Mouse (Mus musculus) bone marrow macrophage, adult 2 months (primary cell): Measurements from ENCODE around the gene Slc25a33. TPM values are rescaled to one million over a fixed set of nuclear protein-coding genes. Genes with fewer than 3 reads are reported as not detected.

Source experiments
- H3K27ac ChIP-seq: 2 replicates; pipeline ENCODE4 v1.5.1; 2012; ENCODE audit warnings: low read depth, low read length; ENCODE audit not compliant: insufficient read depth
- H3K4me1 ChIP-seq: 2 replicates; pipeline ENCODE4 v1.6.1; 2012; ENCODE audit warnings: low read length; ENCODE audit not compliant: control insufficient read depth, insufficient read depth
- H3K4me3 ChIP-seq: 2 replicates; pipeline ENCODE4 v1.5.1; 2012; ENCODE audit warnings: mild to moderate bottlenecking, low read length, moderate library complexity; ENCODE audit not compliant: insufficient read depth
- CTCF ChIP-seq: IDR thresholded peaks from 2 replicates; pipeline ENCODE4 v1.5.1; 2012; ENCODE audit warnings: low read depth, mild to moderate bottlenecking, low read length, moderate library complexity
- POLR2A ChIP-seq: IDR thresholded peaks from 2 replicates; pipeline ENCODE4 v1.6.1; 2012; ENCODE audit warnings: mild to moderate bottlenecking, low read depth, low read length, borderline replicate concordance
- polyA plus RNA-seq: library from polyadenylated mRNA; stranded (reverse); fragments of >200 nt; gene quantifications from 2 replicates; pipeline ENCODE4 v1.2.4, GENCODE M21; 2012; ENCODE audit not compliant: missing spikeins, insufficient read depth, insufficient read length

Gene Slc25a33
- polyA plus RNA-seq, 1 experiment: 3.1 TPM

DNA sequence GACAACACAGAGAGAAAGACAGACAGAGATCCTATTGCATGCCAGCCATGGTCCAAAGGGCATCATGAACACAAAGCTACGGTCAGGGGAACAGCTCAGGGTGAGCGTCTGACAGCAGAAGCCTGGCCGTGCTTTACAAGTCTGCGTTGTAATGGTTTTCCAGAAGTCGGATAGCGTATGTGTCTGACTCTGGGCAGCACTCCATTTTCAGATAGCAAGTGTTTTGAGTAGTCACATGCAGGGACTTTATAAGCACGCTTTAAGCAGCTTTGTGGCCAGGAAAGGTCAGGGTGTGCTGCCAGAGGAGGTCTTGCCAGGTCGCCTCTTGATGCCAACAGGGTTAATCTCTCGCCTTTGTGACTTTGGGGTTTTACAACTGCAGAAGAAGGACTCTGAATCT lies 10.3 kb upstream of the Slc25a33 start:
- no peak for TF ChIP-seq CTCF
- TF ChIP-seq POLR2A: no peak
- H3K27ac ChIP-seq: no peak overlapping the region
- no peak overlapping the region for H3K4me3 ChIP-seq
- H3K4me1 ChIP-seq: peaks cover 35% of the 10 kb centered on the region

DNA sequence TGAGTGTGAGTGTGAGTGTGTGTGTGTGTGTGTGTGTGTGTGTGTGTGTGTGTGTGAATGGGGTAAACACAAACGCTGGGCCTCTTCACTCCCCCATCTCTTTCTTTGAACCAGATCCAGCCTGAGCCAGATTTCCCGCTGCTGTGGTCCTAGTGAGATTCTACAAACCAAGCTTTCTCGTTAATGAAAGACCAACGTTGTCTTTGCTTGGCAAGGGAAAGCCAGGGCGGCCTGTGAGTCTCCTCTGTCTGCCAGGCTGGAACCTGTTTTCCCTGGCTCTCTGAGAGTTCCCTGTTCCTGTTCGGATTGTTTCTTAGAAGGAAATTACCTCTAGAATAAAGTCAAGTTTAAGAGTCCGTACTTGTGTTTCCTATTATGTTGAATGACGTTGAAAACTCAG lies 8.9 kb upstream of the Slc25a33 start:
- H3K4me1 ChIP-seq: peaks cover 43% of the 10 kb centered on the region
- no peak overlapping the region for H3K27ac ChIP-seq
- no peak overlapping the region for H3K4me3 ChIP-seq
- TF ChIP-seq POLR2A (no peak), CTCF (no peak)

DNA sequence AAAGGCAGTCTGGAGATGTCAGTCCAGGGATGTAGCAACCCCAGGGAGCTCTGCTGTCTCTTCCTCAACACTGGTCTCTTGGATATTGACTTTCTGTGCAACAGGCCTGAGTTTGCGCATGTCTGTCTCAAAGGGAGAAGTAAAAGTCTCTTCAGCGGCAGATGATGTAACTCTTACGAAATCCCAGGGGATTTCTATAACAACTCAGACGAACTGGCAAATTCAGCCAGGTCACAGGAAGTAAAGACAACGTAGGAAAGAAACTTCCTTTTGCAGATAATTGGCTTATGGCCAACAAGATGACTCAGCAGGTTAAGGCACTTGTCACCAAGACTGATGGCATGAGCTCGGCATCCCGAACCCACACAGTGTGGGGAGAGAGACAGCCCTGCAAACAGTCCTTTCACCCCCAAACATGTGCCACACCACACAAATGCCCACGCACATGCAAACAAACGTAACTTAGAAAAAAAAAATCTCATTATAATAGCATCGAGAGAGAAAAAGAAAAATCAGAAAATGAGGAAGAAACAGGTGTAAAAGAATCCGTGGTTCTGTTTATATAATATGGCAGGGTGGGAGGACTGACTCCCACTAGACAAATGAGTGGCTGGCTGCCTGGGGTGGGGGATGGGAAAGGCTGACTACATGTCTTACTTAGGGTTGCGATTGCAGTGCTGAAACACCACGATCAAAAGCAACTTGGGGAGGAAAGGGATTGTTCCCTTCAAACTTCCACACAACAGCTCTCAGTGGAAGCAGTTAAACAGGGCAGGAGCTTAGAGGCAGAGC lies 6.7 kb upstream of the Slc25a33 start:
- TF ChIP-seq CTCF (no peak), POLR2A (no peak)
- H3K27ac ChIP-seq: peak overlapping the region; percentile 29
- H3K4me3 ChIP-seq: peak overlapping the region; percentile 31
- H3K4me1 ChIP-seq: peaks cover 53% of the 10 kb centered on the region

DNA sequence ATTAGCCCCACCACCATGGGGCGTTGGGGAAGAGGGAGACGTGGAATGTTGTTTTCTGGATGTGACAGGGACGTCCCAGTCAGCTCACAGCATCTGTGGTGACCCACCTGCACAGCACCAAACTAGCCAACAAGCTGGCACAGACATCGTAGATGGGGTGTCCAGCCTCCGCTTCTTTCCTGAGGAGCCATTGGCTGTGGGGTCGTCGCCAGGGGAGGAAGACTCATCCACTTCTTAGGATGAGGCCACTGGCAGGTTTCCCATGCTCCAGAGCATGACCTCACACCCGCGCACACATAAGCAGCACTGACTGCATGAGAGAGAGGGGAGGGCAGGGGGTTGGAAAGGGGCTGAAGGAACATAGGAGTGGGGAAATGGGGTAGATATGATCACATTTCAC lies 5.9 kb upstream of the Slc25a33 start:
- Histone ChIP-seq H3K4me3 (no peak overlapping the region), H3K4me1 (peaks cover 55% of the 10 kb centered on the region), H3K27ac (0 out of 2 replicates have a peak overlapping the region, but pooled peaks have one; percentile 29)
- TF ChIP-seq POLR2A (no peak), CTCF (0 out of 2 replicates have a peak, but pooled peaks have one; percentile 4)

DNA sequence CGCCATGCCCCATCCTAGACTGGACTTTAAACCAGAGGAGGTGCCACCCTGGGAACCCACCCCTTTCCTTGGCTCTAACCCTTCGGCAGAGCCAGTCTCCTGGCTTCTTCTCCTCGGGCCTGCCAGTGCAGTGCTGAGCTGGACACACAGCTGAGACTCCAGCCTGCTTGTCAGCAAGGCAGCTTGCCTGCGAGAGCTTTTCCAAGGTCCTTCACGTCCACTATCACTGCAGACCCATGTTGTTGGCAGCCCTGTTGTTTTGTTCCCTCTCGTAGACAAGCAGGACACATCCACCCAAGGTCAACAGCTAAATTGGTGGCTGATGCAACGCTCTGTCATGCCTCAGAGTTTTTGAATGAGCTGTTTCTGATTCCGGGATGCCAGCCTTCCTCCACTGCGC lies 3.0 kb upstream of the Slc25a33 start:
- H3K4me1 ChIP-seq: peaks cover 59% of the 10 kb centered on the region
- no peak overlapping the region for H3K4me3 ChIP-seq
- no peak for TF ChIP-seq CTCF
- no peak overlapping the region for H3K27ac ChIP-seq

DNA sequence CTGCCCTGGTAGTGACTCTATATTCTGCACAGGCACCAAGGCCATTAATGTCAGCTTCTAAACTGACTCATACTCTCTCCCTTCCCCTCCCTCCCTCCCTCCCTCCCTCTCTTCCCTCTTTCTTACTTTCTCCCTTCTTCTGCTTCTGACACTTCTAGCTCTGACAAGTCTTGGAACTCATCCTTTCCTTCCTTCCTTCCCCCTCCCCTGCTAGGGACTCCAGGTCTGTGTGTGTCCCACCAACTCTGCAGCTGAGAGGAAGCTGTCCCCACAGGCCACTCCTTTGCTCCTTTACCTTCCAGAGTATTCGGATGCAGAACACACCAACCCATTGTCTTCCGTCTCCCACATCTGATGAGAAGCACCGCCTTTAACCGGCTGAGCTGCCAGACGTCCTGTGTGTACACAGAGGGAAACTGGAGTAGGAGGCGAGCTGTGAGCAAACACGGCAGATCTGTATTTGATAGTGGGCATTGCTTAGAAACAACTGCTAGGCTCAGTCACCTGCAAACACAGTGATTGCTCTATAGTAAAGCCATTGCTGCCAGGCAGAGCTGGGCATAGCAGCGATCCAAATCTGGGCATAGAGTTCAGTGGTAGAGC lies 1.8 kb upstream of the Slc25a33 start:
- Histone ChIP-seq H3K27ac (no peak overlapping the region), H3K4me3 (no peak overlapping the region), H3K4me1 (peaks cover 46% of the 10 kb centered on the region)
- TF ChIP-seq POLR2A (no peak), CTCF (no peak)

DNA sequence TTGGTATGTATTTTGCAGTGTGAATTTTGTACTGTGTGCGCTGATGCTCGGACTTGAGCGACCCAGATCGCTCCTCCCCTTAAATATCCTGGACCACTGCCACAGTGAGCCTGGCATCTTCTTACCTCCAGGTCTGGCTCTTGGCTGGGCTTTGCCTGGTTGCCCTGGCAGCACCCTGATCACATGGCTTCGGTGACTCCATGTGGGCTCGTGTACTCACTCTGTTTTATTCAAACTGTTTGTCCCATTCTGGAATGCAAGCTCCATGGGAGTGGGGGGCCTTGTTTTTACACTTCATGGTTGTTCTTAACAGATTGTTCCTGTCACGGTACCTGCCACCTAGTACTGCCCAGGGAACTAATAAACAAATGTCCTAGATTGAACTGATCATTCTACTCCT lies 1.3 kb upstream of the Slc25a33 start:
- H3K27ac ChIP-seq: no peak overlapping the region
- H3K4me3 ChIP-seq: no peak overlapping the region
- no peak for TF ChIP-seq POLR2A
- TF ChIP-seq CTCF: no peak
- H3K4me1 ChIP-seq: peaks cover 44% of the 10 kb centered on the region

DNA sequence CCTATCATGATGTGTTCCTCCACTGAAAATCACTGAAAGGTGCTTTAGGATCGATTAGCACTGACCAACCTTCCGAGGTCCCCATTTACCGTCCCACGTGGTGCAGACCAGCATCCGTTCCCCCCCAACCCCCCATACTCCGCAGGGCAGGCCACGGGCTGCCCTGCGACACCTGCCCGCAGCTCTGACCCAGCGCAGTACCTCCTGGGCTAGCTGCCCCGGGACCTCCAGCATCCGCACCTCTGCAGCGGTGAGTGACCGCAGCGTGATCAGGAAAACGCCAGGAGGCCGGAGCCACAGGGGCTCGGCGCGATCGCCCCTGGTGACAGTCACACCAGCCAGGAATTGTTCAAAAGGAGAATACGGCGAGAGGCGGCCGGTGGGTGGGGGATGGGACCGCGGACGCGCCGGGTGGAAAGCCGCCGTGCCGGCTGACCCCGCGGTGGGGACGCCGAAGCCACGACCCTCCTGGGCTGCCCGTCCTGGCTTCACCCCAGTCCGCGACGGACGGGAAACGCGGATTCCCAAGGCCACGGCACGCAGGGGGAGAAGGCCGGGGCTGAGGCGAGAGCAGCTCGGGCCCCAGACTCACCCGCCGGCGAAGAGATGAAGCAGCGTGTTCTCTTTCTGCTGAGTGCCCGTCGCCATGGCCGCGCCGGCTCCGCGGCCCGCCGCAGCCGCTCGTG lies 526 bp downstream of the Slc25a33 start:
- Histone ChIP-seq H3K4me3 (peak overlapping the region; percentile 96), H3K27ac (no peak overlapping the region), H3K4me1 (peaks cover 28% of the 10 kb centered on the region)
- TF ChIP-seq POLR2A: no peak
- TF ChIP-seq CTCF: no peak

DNA sequence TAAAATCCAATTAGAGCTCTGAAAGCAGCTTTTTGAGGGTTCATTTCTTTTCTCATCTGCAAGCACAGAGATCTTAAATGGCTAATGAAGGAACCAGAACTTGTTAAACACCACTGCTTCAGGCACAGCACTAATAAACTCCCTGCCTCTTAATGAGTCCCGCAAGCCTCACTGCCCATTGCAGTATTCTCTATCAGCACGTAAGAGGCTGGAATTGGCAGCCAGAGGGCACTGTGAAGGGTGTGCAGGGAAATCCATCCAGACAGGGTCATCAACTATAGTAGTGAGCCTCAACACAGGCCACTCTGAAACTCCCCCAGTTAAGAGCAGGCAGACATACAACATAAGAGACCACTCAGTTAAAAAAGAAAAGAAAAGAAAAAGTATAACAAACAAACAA lies 1.7 kb downstream of the Slc25a33 start:
- H3K4me1 ChIP-seq: peaks cover 25% of the 10 kb centered on the region
- TF ChIP-seq POLR2A: no peak
- TF ChIP-seq CTCF: no peak
- H3K27ac ChIP-seq: no peak overlapping the region
- H3K4me3 ChIP-seq: no peak overlapping the region

DNA sequence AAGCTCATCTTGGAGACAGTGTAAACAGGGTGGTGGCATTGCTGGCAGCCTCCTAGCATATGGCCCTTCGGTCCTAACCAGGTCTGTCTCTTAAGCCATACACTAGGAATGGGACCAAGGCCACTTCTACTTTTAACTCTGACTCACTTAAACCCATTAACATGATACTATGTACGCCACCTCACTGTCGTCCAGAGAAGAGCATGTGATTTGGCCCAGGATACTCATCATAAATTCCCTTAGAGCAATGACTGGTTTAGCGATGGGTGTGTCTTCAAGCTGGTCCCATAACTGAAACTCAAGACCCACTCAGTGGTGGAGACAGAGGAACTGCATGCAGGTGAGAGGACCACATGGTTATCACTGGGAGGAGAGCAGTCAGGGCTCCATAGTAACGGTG lies 8.9 kb downstream of the Slc25a33 start:
- Histone ChIP-seq H3K4me1 (peaks cover 14% of the 10 kb centered on the region), H3K4me3 (no peak overlapping the region), H3K27ac (no peak overlapping the region)
- no peak for TF ChIP-seq CTCF
- TF ChIP-seq POLR2A: no peak
